Mouse (Mus musculus) kidney, adult 8-10 months (tissue): ENCODE measurements around the gene Atxn1.
A peak's percentile ranks its signal among the peaks of the same experiment; 100 is the strongest.

Source experiments
- DNase-seq, 2 experiments: peaks; one replicate each; pipeline ENCODE4 v3.0.0; 2022

Gene Atxn1

DNA sequence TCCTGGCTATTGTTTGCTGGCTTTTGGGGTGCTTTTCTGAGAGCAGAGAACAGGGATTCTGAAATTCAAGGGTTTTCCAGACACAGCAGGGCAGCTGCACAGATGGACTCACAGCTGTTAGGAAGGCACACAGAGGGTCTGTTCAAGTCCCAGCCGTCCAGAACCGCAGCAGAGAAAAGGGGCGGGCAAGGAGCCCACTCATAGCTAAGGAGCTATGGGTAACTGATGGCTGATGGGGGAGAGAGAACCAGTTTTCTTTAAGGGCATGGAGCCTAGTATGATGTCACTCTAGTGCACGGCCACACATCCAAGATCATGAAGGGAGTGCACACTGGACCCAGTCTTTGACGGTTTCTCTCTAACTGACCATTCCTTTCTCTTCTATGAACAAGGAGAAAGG is 200.5 kb downstream of the Atxn1 start:
- DNase-seq = no peak

DNA sequence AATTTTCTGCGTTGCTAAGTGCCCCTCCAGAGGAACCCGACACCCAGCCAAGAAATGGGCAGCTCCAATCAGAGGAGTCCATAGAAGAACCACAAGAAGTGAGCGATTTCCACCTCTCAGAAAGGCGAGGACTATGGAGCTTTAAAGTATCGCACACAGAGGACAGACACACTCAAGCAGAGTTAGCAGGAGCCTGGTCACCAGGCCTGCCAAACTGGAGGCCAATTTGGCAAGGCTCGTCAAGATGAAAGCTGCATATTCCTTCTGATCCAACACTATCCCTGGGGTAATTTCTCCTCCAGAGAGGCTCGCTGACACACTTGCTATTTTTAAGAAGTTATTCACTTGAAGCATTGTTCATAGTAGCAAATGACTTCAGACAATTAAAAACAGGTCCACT is 202.5 kb downstream of the Atxn1 start:
- DNase-seq = no peak

DNA sequence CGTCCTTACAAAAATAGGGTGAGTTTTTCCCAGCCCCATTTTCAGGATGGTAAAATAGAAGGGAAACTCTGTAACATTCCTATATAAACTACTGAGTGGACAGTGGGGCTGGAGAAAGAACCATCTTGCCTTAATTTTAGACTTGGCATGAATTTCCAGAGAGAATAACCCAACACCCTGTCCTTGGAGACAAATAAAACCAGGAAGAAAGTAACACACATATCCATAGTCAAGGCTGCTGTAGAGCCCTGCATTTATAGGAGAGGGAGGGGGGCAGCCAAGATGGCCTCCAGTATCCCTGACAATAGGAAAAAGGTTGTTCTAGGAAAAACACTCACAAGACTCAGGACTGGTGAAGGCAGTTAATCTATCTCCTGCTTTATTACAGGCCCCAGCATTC is 210.3 kb downstream of the Atxn1 start:
- DNase-seq = no peak

DNA sequence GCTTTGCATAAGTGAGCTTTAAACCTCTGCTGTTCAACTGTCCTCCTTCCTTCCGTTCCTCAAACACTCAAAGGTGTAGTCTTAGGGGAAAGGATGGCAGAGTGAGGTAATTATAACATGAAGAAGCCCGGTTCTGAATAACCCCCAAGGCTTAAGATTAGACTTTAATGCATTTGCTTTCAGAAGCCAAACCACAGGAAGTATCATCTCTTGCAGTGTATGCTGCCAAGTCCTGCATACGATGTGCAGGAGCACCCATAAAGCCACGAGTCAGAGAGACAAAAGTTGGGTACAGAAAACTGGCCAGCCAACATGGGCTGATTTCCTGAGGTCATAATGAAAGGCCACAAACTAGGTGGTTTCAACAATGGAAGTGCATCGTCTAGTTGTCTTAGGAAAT is 212.3 kb downstream of the Atxn1 start:
- no peak for DNase-seq

DNA sequence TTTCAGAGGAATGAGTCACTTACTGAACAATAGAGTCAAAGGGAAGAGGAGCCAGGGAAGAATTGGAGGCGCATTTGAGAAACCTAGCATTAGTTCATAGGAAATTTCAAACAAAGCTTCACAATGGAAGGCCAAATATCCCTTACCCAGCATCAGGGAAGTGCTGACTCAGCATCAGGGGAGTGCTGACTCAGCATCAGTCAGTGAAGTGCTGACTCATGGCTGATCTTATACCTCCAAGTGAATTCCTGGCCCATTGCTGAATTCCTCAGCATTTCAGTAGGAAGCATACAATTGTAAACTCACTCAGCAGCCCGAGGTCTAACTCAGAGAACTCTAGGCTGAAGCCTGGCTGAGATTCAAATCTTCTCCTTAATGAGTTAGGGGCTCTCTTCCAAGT is 213.6 kb downstream of the Atxn1 start:
- peak in 1 of 2 experiments; percentile 10 for DNase-seq

DNA sequence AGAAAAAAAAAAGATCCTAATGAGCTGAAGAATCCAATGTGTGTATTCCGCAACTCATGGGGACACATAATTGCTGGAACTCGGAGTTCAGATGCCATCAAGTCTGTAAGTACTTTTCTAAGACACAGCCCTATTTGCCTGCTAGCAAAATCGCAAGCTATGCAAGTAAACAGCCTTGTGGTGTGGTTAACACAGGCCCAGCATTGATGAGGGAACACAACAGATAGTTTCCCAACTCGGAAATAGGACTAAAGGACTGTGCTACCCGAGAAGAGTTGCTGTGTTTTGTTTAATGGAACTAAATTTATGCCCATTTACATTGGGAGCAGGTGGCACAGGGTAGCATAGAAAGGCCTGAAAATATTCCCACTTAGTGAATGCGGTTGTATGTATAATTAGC is 214.2 kb downstream of the Atxn1 start:
- DNase-seq = no peak

DNA sequence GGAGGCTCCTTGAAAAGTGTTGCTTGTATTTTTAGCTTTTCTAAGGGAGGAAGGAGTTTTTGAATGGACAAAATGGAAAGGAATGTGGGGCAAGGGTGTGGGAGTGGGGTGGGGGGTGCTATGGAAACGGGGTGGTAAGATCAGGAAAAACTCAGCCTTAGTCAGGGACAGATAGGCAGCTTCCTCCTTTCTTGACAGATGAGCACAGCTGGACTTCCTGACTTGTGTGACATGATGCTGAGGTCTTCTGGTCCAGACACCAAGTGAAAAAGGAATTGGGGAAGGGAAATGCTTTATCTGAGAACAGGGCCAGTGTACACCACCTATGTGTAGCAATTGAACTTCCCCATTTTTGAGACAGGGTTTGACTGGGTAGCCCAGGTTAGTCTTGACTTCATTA is 214.9 kb downstream of the Atxn1 start:
- peak; percentile 12 to 15 for DNase-seq

DNA sequence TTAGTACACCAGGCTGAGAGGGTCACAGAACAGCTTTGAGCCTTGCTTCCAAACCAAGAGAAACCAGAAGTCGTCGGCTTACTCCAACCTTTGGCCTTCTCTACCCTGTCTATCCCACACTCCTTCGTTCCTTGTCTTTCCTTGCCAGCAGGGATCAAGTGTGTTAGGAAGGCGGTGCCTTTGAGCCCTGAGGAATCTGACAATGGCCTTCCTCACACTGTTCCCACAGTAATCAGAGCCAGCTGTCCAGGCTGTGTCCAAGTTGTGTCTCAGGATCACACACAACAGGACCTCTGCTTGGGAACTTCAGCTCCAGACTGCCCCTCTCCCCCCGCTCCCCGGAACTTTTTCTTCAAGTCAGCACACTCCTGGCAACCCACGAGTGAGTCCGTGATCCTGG is 215.6 kb downstream of the Atxn1 start:
- peak; percentile 15 to 22 for DNase-seq

DNA sequence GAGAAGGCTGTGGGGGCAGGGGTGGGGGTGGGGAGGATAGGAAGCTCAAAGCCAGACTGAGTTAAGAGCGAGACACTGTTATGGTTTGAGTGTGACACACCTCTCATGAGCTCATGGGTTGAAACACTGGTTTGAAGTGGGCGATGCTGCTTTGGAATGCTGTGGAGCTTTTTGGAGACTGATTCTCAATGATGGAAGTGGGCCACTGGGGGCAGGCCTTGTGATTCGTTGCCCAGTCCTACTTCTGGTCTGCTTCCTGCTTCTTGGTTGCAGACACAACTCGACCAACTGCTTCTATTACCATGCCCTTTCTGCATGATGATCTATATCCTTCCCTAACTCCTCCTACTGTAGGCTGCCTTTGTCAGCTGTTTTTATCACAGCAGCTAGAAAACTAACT is 216.1 kb downstream of the Atxn1 start:
- DNase-seq = no peak

DNA sequence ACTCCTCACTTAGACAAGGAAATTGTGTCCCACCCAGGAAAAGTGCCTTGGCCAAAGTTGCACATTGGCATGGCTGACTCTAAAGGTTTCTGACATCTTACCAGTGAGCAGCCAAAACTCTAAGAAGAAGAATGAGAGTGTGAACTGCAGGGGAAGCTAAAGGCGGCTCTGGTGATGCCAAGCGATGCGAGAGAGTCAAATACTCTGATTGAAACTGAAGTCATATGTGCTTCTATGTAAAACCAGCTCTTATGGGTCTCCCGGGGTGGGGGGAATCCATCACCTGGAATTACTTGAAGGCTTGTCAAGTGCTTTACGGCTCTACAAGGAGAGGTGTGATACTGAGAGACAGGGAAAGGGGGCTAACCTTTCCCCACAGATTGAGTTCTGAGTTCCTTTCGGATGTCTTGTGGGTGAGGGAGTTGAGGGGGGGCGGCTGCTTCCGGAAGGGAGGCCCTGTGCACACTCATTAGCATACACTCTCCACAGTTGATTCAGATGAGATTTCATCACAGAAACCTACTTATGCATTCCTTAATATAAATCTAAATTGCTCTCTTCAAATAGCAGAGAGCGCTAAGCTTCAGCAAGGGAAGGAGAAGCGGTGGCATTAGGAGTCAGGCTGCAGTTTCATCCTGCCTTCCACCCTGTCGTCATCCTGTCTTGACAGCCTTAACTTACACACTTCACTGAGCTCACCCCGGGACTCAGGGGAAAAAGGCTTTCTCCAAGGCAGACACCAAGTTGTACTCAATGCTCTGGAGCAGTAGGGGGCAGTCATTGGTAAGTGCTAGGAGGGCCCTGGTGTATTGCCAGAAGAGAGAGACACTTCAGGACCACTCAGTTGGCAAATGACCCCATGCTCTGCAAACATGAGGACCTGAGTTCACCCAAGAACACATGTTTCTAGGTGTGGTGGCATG is 218.7 kb downstream of the Atxn1 start:
- DNase-seq = no peak

DNA sequence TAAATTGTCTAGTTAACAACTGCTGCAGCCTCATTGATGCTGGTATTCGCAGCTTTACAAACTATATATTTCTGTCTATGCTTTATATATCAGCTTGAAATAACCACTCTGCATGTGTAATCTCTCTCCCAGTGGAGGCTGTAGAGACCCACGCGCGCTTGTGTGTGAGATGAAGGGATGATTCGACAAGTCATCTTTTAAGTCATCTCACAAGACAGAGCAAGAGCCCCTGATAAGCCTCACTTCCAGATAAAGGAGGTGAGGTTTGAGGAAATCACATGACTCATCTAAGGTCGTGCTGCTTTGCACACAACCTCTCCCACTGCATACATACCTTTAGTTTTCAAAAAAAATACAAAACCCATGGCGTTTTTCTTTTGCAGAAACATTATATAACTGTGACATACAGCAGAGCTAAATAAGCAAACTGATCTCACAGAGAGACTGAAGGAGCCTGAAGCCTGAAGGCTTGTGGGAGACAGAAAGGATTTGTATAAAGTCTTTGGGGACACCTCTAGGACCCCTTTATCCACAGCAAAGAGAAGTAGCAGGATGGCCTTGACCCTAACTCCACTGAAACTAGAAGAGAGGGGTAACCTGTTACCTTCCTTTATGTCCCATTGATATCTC is 219.9 kb downstream of the Atxn1 start:
- no peak for DNase-seq

DNA sequence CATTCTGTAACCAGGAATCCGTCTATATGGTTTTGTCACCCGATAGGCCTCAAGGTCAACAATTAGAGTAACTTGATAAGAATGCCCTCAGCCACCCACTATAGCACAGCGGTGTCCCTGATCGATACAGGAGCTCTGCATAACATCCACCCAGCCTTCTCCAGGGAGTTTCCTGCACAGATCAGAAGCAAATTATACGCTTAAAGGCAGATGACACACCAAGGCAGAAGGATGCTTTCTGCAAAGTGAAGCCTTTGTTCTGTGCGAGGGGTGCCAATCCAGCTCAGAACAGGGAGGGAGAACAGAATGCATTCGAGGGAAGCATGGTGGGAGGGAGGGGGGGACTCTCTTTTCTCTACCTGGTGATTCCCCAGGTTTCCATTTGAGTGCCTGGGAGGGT is 221.0 kb downstream of the Atxn1 start:
- no peak for DNase-seq

DNA sequence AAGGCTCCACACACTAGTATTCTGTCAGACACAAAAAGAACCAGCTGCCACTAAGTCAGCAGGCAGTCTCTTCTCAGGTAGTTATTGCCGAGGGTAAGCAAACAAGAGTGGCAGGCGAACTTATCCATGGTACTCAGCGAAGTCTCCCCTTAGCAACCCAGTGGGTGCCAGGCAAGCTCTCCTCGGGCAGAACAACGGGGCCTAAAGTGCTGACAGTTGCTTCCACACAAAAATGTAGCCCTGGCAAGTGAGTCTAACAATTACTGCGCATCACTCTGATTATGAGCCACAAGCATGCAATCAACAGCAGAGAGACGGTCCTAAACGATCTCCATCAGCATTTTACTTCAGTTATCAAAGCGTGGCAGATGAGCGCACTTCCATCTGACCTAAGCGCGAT is 224.4 kb downstream of the Atxn1 start:
- DNase-seq = no peak

DNA sequence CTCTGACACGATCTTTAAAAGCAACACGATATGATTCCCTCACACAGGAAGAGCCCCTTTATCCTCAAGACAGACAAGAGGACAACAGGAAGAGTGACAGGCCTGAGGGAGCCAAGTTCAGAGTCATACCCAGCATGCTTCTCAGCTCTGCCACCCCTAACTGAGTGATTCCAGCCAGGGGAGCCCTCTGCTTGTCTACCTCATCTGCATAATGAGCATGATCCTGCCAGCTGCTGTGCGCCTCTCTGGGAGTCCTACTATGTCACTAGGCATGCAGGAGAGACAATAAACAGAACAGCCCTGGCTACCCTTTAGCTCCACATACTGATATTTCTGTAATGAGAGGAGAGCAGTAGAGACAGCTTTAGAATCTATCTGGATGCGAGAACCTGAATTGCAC is 228.6 kb downstream of the Atxn1 start:
- DNase-seq = no peak

DNA sequence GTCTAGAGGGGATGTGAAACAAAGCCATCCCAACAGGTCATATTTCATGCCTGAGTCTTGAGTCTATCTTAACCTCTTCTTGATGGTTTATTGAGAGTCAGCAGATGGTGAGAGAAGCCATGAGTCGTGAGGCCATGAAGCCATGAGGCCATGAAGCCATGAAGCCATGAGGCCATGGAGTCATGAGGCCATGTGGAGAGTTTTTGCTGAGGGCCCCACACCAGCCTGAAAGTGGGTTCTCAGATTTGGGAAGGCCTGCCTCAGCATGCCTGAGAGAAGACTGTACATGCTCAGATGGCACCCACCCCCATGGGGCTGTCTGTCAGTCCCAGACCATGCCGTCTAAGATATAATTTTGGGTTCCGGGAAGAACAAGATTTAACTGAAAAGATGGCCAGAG is 229.0 kb downstream of the Atxn1 start:
- DNase-seq = no peak

DNA sequence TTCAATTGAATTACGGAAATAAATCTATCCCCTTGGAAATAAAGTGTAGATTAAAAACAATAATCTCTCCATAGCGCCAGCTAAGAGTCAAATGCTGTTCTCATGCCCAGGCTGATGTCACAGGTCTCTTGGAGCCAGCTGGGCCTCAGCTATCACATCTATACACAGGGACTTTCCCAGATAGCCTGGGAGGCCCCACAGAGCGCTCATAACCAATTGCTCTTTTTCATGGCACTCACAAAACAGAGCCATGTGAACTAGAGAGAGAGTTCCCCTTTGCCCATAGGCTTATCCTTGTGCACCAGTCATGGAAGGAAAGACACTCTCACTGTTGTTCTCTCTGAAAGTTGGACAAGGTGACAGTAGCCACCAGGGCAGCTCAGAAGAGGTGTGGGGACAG is 230.3 kb downstream of the Atxn1 start:
- no peak for DNase-seq

DNA sequence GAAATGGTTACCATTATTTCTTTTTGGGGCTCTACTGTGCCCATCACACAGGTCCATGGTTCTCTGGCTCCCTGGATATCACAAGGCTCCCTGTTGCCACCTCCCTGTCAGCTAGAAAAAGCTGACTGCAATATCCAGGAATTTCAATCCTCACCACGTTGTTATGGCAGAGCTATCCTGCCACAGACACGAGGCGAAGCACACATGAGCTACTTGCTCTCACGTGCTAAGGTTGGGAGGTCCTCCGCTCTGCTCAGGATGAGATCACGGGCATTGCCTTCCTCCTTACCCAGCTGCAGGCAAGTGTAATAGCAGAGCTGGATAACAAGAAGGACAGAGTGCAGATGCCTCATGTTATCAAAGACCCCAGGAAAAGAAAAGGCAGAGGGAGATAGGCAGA is 232.2 kb downstream of the Atxn1 start:
- no peak for DNase-seq

DNA sequence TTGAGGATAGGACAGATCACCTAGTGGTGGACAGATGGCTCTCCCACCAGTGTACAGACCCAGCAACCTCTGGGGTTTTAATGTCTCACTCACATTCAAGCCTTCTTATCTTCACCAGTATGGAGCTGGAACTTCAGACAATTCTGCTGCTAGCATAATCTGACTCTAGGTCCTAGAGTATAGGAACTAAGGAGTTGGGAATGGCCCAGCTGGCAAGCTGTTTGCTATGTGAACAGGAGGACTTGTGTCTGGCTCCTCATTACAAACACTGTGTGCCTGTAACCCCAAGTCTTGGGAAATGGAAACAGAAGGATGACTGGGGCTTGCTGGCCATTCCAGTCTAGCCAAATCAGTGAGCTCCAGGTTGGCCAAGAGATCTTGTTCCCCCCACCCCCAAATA is 237.9 kb downstream of the Atxn1 start:
- no peak for DNase-seq

DNA sequence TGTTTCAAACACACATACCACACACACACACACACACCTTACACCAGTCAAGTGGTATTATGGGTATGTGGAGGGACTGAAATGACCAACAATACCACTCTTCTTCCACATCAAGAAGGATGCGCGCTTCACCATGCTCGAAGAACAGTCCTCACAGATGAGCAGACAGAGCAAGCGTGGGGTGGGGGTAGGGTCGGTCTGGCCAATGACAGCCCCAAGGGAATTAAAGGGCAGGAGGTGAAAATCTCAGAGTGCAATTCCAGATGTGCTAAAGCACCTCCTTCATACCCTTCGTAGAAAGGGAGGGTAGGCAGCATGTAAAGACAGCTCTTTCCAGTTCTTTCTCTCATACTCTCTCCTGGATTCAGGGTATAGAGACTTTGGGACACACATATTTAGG is 238.6 kb downstream of the Atxn1 start:
- no peak for DNase-seq

DNA sequence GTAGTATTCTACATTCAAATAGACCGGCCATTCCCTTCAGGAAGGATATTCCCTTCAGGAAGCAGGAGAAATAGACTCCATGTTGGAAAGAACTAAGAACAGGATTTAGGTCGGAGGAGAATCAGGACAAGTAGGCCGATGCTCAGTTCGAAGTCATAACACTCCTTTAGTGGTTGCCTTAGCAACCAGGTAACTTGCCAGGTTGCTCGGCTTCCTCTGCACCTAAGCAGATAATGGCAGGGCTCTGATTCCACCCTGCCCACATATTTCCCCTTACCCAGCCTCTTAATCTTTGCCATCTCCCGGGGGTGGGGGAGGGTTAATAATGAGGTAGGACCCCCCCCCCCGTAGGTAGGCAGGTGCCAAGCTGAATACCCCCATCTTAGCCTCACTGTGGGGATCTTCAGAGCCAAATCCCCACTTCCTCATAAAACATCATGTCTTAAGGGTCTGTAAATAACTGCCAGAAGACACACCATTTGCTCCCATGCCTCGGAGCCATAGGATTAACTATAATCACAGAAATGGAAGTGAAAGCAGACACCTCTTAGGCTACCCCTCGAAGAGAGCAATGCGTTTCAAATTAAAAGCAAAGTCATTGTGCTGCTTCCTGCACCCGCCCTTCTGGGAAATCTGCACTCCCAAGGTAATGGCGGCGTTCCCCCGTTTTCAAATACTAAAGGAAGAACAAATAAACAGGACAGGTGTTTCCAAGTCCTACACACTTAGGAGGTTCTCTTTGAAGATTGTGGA is 240.1 kb downstream of the Atxn1 start:
- DNase-seq = no peak

DNA sequence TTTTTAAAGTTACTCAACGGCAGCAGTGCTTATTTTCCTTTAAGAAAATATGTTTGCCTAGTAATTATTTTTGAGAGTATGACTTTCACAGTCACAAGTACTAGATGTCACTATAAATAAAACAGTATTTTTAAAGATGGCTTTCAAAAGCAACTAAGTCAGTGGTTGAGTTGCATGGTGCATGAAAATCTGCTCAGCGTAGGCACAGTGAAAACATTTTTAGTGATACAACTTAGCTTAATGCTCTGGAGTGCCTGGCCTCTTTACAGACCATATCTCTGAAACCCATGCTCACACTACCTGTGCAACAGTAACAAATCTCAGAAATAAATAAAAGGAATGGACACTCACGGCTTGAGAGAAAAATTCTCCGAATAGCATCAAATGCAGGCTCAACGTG is 241.9 kb downstream of the Atxn1 start:
- no peak for DNase-seq

DNA sequence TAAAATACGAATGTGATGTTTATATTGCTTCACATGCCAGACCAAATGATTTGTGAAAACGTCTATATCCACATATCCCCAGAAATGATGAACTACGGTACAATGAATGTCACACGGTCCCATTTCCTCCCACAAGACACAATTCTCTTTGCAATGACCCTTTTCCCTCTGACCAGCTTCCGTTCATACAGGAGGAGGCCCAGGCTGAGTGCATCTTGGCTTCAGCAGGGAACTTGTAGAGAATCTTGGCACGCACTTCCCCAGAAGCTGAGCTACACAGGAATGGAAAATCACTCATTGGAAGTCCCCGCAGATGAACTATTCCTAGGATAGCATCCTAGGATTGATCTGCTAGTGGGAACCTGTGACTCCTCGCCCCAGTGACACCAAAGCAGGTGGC is 243.2 kb downstream of the Atxn1 start:
- DNase-seq = peak; percentile 42 to 60

DNA sequence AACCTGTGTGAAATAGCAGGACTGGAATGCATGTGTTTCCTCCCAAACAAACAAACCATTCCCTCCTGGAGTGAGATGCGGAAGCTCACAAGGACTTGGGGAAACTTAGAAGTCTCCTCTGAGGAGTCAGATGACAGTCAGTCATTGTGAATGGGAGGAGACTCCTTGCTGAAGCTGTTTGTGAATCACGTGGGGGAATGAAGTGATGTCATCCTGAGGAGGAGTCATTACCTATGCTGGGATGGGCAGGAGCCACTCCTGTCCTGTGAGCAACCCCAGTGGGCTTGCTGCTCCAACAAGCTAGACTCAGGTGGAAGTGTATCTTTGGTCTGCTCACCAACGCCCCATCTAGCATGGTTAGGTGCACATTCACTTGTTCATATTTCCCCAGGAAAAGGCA is 246.0 kb downstream of the Atxn1 start:
- no peak for DNase-seq
